Mouse (Mus musculus) embryonic fibroblast, embryonic 13.5 days (primary cell): ENCODE data around the gene Zfhx3.

ENCODE experiments used
- CTCF ChIP-seq: IDR thresholded peaks from 2 replicates; pipeline ENCODE4 v1.5.1; 2011; ENCODE audit warnings: mild to moderate bottlenecking, control low read depth, low read length, moderate library complexity, borderline replicate concordance; ENCODE audit not compliant: insufficient read depth
- POLR2A ChIP-seq: IDR thresholded peaks from 2 replicates; pipeline ENCODE4 v1.6.1; 2011; ENCODE audit warnings: low read depth, mild to moderate bottlenecking, control low read depth, low read length, moderate library complexity

DNA sequence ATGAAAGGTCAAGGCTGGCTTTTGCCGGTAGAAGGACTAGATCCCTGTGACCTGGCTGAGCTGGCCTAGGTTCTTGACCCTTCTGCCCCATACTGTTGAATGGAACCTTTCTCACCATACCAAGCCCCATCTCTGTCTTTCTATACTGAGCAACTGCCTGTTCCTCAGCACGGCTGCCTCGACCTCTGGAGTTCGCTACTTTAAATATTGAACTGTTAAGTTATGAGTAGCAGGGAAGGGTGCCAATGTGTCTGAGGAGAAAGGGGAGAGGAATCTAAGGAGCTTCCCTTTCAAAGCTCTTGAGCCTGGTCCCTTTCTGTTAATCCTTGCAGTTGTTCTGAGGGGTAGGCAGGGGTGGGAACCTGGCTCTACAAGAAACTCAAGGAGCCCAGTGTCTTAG lies 799.2 kb downstream of the Zfhx3 start:
- TF ChIP-seq POLR2A, result no peak
- TF ChIP-seq CTCF, result no peak
